Mouse (Mus musculus) heart, adult 2 months (tissue): ENCODE results near the gene Cited2.

Experiments
- CTCF ChIP-seq: fragments of 200-600 bp; IDR thresholded peaks from 2 replicates; pipeline ENCODE4 v1.8.1; 2022; ENCODE audit warnings: antibody characterized with exemption, mild to moderate bottlenecking, moderate library complexity
- POLR2A ChIP-seq: fragments of 200-500 bp; IDR thresholded peaks from 2 replicates; pipeline ENCODE4 v1.6.1; 2011; ENCODE audit warnings: mild to moderate bottlenecking, low read depth, low read length, control low read depth; ENCODE audit not compliant: insufficient read depth

GRCm38 (mm10) chr10:17725644-17726372 is 2.8 kb downstream of the Cited2 start:
- TF ChIP-seq CTCF (no peak), POLR2A (no peak)
